Mouse (Mus musculus) gastrocnemius, adult 18-20 months (tissue): ENCODE data around the gene Olfr781. TPM values are rescaled to one million over a fixed set of nuclear protein-coding genes. Genes with fewer than 3 reads are reported as not detected.
"Not testable (repeated sequence)": the region's sequence is repeated elsewhere in the genome, so short reads cannot be mapped to it uniquely, and the experiment has no call there.

Source experiments
- DNase-seq: peaks from one replicate; pipeline ENCODE4 v3.0.0; 2021; ENCODE audit warnings: low spot score
- long read RNA-seq, 2 experiments: library from polyadenylated mRNA; stranded (forward); transcript quantifications; one replicate each; pipeline ENCODE4 v2.0.0; 2021
- total RNA-seq, 2 experiments: library from RNA; stranded (reverse); gene quantifications; 2 replicates each; pipeline ENCODE4 v1.2.3; 2021

Olfr781 gene
- not detected for total RNA-seq
- long read RNA-seq, experiment 1, result 0 reads
- long read RNA-seq, experiment 2, result 0 reads

DNA sequence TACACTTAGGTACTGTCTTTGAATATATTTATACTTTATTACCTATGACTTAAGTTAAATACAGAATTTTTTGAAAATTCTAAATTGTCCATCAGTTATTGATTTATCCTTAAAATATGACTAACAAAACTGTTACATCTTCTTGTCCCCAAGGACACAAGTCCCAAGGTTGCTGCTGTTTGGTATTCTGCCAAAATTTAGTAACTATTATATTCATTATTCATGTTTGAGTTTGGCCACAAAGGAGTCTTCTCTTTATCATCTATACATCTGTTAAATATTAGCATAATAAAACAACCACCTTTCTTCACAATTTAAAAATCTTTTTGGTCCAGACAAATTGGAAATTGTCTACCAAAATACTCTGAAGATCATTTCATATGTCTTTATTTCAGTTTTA is at the start of gene Olfr781:
Gene Olfr781, plus strand, starts transcription at position 301 of the 400 bp plus-strand sequence.
- no peak for DNase-seq

- DNase-seq, result not testable (repeated sequence)
Measured at GRCm38 (mm10) chr10:129312973-129313372, 15.7 kb upstream of the Olfr781 start.

GRCm38 (mm10) chr10:129313521-129313920 is 15.1 kb upstream of the Olfr781 start:
- not testable (repeated sequence) for DNase-seq

DNA sequence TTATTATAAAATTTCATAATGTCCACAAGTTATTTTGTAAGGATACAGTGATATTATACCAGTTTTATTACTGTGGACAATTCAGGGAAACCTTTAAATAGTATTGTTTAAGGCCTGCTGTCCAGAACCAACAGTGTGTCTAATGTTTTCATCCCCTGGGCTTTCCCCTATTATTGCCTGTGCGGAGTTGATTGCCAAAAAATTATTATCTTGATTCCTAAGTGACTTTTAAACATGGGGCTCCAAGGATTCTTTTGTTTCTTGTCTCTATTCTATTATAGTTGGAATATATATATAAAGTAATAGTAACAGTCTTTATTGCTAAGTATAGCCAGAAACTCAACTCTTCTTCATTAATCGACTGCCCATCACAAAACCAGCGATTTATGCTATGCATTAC is 10.8 kb upstream of the Olfr781 start, which contains the start of gene Olfr780:
Gene Olfr780, plus strand, starts transcription at position 301 of the 400 bp plus-strand sequence.
- DNase-seq, result no peak

- DNase-seq, result no peak
Measured at GRCm38 (mm10) chr10:129348550-129348949, 19.9 kb downstream of the Olfr781 start, which contains the start of gene Olfr782. Olfr782 (plus strand) TSS chr10:129348850.

DNA sequence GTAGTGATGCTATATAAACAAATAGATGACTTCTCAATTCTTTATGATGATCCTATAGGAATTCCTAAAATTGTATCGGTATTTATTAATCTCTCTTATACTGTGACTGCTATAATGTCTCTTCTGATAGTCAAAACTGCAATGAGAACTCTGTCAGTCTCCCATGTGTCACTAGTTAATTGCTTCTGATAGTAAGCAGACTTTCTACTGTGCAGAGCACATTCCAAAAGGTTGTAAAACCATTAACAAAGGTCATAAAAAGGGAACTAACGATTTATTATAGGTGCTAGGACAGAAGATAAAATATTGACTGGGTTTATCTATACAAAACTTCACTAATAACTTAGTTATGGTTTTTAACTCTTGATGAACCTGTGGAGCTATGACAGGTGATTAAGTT is 23.8 kb downstream of the Olfr781 start:
- not testable (repeated sequence) for DNase-seq

GRCm38 (mm10) chr10:129356496-129356895 is 27.8 kb downstream of the Olfr781 start:
- DNase-seq, result not testable (repeated sequence)

GRCm38 (mm10) chr10:129357307-129357706 is 28.7 kb downstream of the Olfr781 start:
- DNase-seq, result no peak

- DNase-seq, result not testable (repeated sequence)
Measured at GRCm38 (mm10) chr10:129374051-129374450, 45.4 kb downstream of the Olfr781 start.

Other genes with a start within 250 kb of the Olfr781 start
- not detected for gene Olfr767, start 245.9 kb upstream of the Olfr781 start, total RNA-seq
- not detected for gene Olfr768, start 229.5 kb upstream of the Olfr781 start, total RNA-seq
- not detected for gene Olfr769, start 211.0 kb upstream of the Olfr781 start, total RNA-seq
- gene Olfr770, start 189.9 kb upstream of the Olfr781 start, total RNA-seq, result not detected
- not detected for gene Olfr771, start 164.1 kb upstream of the Olfr781 start, total RNA-seq
- not detected for gene Olfr772, start 150.9 kb upstream of the Olfr781 start, total RNA-seq
- not detected for gene Olfr773, start 141.4 kb upstream of the Olfr781 start, total RNA-seq
- not detected for gene Olfr774, start 92.7 kb upstream of the Olfr781 start, total RNA-seq
- not detected for gene Olfr775, start 80.4 kb upstream of the Olfr781 start, total RNA-seq
- gene Olfr776, start 69.7 kb upstream of the Olfr781 start, total RNA-seq, result not detected
- gene Olfr777, start 57.4 kb upstream of the Olfr781 start, total RNA-seq, result not detected
- gene Olfr780, start 10.7 kb upstream of the Olfr781 start, total RNA-seq, result not detected
- not detected for gene Olfr782, start 20.0 kb downstream of the Olfr781 start, total RNA-seq
- not detected for gene Olfr784, start 55.2 kb downstream of the Olfr781 start, total RNA-seq
- gene Olfr785, start 76.6 kb downstream of the Olfr781 start, total RNA-seq, result not detected
- gene Olfr786, start 98.5 kb downstream of the Olfr781 start, total RNA-seq, result not detected
- gene Olfr787, start 133.0 kb downstream of the Olfr781 start, total RNA-seq, result not detected
- gene Olfr788, start 142.1 kb downstream of the Olfr781 start, total RNA-seq, result not detected
- not detected for gene Olfr789, start 155.9 kb downstream of the Olfr781 start, total RNA-seq
- not detected for gene Olfr790, start 169.6 kb downstream of the Olfr781 start, total RNA-seq
- not detected for gene Olfr791, start 192.9 kb downstream of the Olfr781 start, total RNA-seq
- gene Olfr792, start 210.3 kb downstream of the Olfr781 start, total RNA-seq, result not detected
- not detected for gene Olfr794, start 238.8 kb downstream of the Olfr781 start, total RNA-seq